Mouse (Mus musculus) testis, adult 2 months (tissue): ENCODE data around the gene Kcnip2.

Source experiments
- CTCF ChIP-seq: fragments of 200-500 bp; IDR thresholded peaks from 2 replicates; pipeline ENCODE4 v1.5.1; 2012; ENCODE audit warnings: low read depth, mild to moderate bottlenecking, inconsistent platforms, low read length, moderate library complexity; ENCODE audit not compliant: control insufficient read depth, insufficient read depth, insufficient replicate concordance
- POLR2A ChIP-seq: fragments of 200-500 bp; IDR thresholded peaks from 2 replicates; pipeline ENCODE4 v1.6.1; 2012; ENCODE audit warnings: low read depth, mild to moderate bottlenecking, inconsistent platforms, low read length, moderate library complexity; ENCODE audit not compliant: control insufficient read depth

- TF ChIP-seq POLR2A (no peak), CTCF (no peak)
Measured at GRCm38 (mm10) chr19:45795406-45795944, 20.4 kb downstream of the Kcnip2 start.
